Mouse (Mus musculus) forebrain, postnatal 0 days (tissue): ENCODE data around the gene Scd3. TPM values are rescaled to one million over a fixed set of nuclear protein-coding genes. Genes with fewer than 3 reads are reported as not detected.

Experiments used
- ATAC-seq: fragments of 200-750 bp; cut with Nextera tagmentation; 2 replicates; pipeline ENCODE4 v1.8.0; 2017; ENCODE audit warnings: mild to moderate bottlenecking, moderate library complexity
- DNase-seq: peaks from one replicate; pipeline ENCODE4 v3.0.0-alpha.2; 2015
- H3K27ac ChIP-seq: fragments of 300-500 bp; sonication (generic); 2 replicates; pipeline ENCODE4 v1.5.1; 2014; ENCODE audit warnings: low read depth, mild to moderate bottlenecking, antibody characterized with exemption, low read length, moderate library complexity, mixed read lengths
- H3K27me3 ChIP-seq: fragments of 300-500 bp; sonication (generic); 2 replicates; pipeline ENCODE4 v1.6.1; 2014; ENCODE audit warnings: mild to moderate bottlenecking, low read length, mixed read lengths; ENCODE audit not compliant: insufficient read depth
- H3K36me3 ChIP-seq: fragments of 300-500 bp; sonication (generic); 2 replicates; pipeline ENCODE4 v1.6.1; 2014; ENCODE audit warnings: mild to moderate bottlenecking, moderate library complexity; ENCODE audit not compliant: insufficient read depth
- H3K4me1 ChIP-seq: fragments of 300-500 bp; sonication (generic); 2 replicates; pipeline ENCODE4 v1.6.1; 2014; ENCODE audit warnings: antibody characterized with exemption; ENCODE audit not compliant: insufficient read depth
- H3K4me2 ChIP-seq: fragments of 300-500 bp; sonication (generic); 2 replicates; pipeline ENCODE4 v1.6.1; 2014; ENCODE audit warnings: low read depth, mild to moderate bottlenecking, moderate library complexity
- H3K4me3 ChIP-seq: fragments of 300-500 bp; sonication (generic); 2 replicates; pipeline ENCODE4 v1.5.1; 2014; ENCODE audit warnings: low read depth, low read length, mixed read lengths
- H3K9ac ChIP-seq: fragments of 300-500 bp; sonication (generic); 2 replicates; pipeline ENCODE4 v1.6.1; 2014; ENCODE audit warnings: mild to moderate bottlenecking
- H3K9me3 ChIP-seq: fragments of 300-500 bp; sonication (generic); 2 replicates; pipeline ENCODE4 v1.6.1; 2016; ENCODE audit warnings: low read length
- CTCF ChIP-seq: sonication (generic); IDR thresholded peaks from 2 replicates; pipeline ENCODE4 v1.5.1; 2016; ENCODE audit warnings: antibody characterized with exemption, control low read depth, low read depth
- WGBS: fragments of 180-500 bp; shearing (Covaris S2); extraction: QIAGEN DNeasy Blood & Tissue Kit; methylation state at CpG from one replicate; pipeline ENCODE4 v1.1.7; 2014; 5-methylcytosine and 5-hydroxymethylcytosine counted together
- polyA plus RNA-seq: library from polyadenylated mRNA; unstranded; fragments of >200 nt; fragmentation: Nextera tagmentation; extraction: Ambion mirVana; gene quantifications from 2 replicates; pipeline ENCODE4 v1.2.1, GENCODE M21; 2015
- total RNA-seq: library from RNA; depleted of rRNA; stranded (reverse); fragments of >200 nt; gene quantifications from 2 replicates; pipeline ENCODE4 v1.2.3, GENCODE M21; 2014

Scd3 gene
- total and polyA plus RNA-seq, 2 experiments from 2014 or later = 4.0 to 4.5 TPM

GRCm38 (mm10) chr19:44180502-44180901 is 22.6 kb upstream of the Scd3 start:
- H3K9me3 ChIP-seq = no peaks in the 10 kb centered on the region
- no peak for ATAC-seq

GRCm38 (mm10) chr19:44183968-44184367 is 19.1 kb upstream of the Scd3 start:
- WGBS = 72% methylated on average over 3 of the region's 3 CpGs
- Histone ChIP-seq H3K36me3 (no peaks in the 10 kb centered on the region), H3K4me3 (no peak overlapping the region), H3K27me3 (no peaks in the 10 kb centered on the region), H3K9me3 (no peaks in the 10 kb centered on the region), H3K4me2 (no peak overlapping the region), H3K4me1 (no peaks in the 10 kb centered on the region), H3K9ac (no peak overlapping the region), H3K27ac (no peak overlapping the region)
- DNase-seq (no peak), ATAC-seq (no peak)
- TF ChIP-seq CTCF = no peak

More at GRCm38 (mm10) chr19:44180502-44180901, 22.6 kb upstream of the Scd3 start:
- H3K27ac ChIP-seq = no peak overlapping the region
- H3K4me1 ChIP-seq = no peaks in the 10 kb centered on the region
- no peak overlapping the region for H3K9ac ChIP-seq
- H3K27me3 ChIP-seq = no peaks in the 10 kb centered on the region
- H3K36me3 ChIP-seq = no peaks in the 10 kb centered on the region
- no peak for TF ChIP-seq CTCF
- H3K4me3 ChIP-seq = no peak overlapping the region
- 70% methylated on average over 1 of the region's 1 CpGs for WGBS
- no peak overlapping the region for H3K4me2 ChIP-seq
- no peak for DNase-seq

- Histone ChIP-seq H3K27ac (no peak overlapping the region), H3K4me1 (no peaks in the 10 kb centered on the region), H3K9ac (no peak overlapping the region), H3K4me3 (no peak overlapping the region), H3K36me3 (no peaks in the 10 kb centered on the region), H3K27me3 (no peaks in the 10 kb centered on the region), H3K4me2 (no peak overlapping the region), H3K9me3 (no peaks in the 10 kb centered on the region)
- DNase-seq (no peak), ATAC-seq (no peak)
- no peak for TF ChIP-seq CTCF
- WGBS = 55% methylated on average over 4 of the region's 4 CpGs
These were observed 14.0 kb upstream of the Scd3 start for GRCm38 (mm10) chr19:44189056-44189455.

- Histone ChIP-seq H3K9ac (no peak within 1 kb of the TSS), H3K36me3 (no peaks in the 10 kb centered on the region), H3K27ac (no peak within 1 kb of the TSS), H3K4me2 (no peak within 1 kb of the TSS), H3K4me3 (no peak within 1 kb of the TSS), H3K9me3 (no peaks in the 10 kb centered on the region), H3K4me1 (no peaks in the 10 kb centered on the region), H3K27me3 (no peaks in the 10 kb centered on the region)
- WGBS = 45% methylated on average over 3 of the region's 3 CpGs
- no peak for ATAC-seq
- TF ChIP-seq CTCF = no peak
- no peak for DNase-seq
These were observed 10.7 kb upstream of the Scd3 start, which contains the start of gene Pkd2l1 for GRCm38 (mm10) chr19:44192342-44192741. Gene Pkd2l1, minus strand, starts transcription at chr19:44192442.

- H3K4me2 ChIP-seq = no peak overlapping the region
- H3K4me3 ChIP-seq = no peak overlapping the region
- no peaks in the 10 kb centered on the region for H3K36me3 ChIP-seq
- no peaks in the 10 kb centered on the region for H3K27me3 ChIP-seq
- ATAC-seq (no peak), DNase-seq (no peak)
- no peaks in the 10 kb centered on the region for H3K9me3 ChIP-seq
- no peak overlapping the region for H3K9ac ChIP-seq
- H3K27ac ChIP-seq = no peak overlapping the region
- no peaks in the 10 kb centered on the region for H3K4me1 ChIP-seq
- 86% methylated on average over 7 of the region's 7 CpGs for WGBS
- no peak for TF ChIP-seq CTCF
These were observed 9.2 kb upstream of the Scd3 start for GRCm38 (mm10) chr19:44193906-44194305.

GRCm38 (mm10) chr19:44195138-44195537 is 7.9 kb upstream of the Scd3 start:
- Histone ChIP-seq H3K36me3 (no peaks in the 10 kb centered on the region), H3K4me2 (no peak overlapping the region), H3K4me3 (no peak overlapping the region), H3K27me3 (no peaks in the 10 kb centered on the region), H3K27ac (no peak overlapping the region), H3K9ac (no peak overlapping the region), H3K9me3 (no peaks in the 10 kb centered on the region), H3K4me1 (no peaks in the 10 kb centered on the region)
- peak; percentile 59 for ATAC-seq
- peak; percentile 90 for TF ChIP-seq CTCF
- peak; percentile 81 for DNase-seq
- 8% methylated on average over 7 of the region's 7 CpGs for WGBS

- Histone ChIP-seq H3K4me1 (no peaks in the 10 kb centered on the region), H3K9ac (no peak overlapping the region), H3K27ac (no peak overlapping the region), H3K36me3 (no peaks in the 10 kb centered on the region), H3K27me3 (no peaks in the 10 kb centered on the region), H3K4me3 (no peak overlapping the region), H3K9me3 (no peaks in the 10 kb centered on the region), H3K4me2 (no peak overlapping the region)
- DNase-seq (no peak), ATAC-seq (no peak)
- WGBS = 88% methylated on average over 10 of the region's 10 CpGs
- TF ChIP-seq CTCF = no peak
These were observed 5.8 kb upstream of the Scd3 start for GRCm38 (mm10) chr19:44197053-44197852.
